Mouse (Mus musculus): ENCODE measurements around the gene Slc22a20.

Slc22a20 gene

DNA sequence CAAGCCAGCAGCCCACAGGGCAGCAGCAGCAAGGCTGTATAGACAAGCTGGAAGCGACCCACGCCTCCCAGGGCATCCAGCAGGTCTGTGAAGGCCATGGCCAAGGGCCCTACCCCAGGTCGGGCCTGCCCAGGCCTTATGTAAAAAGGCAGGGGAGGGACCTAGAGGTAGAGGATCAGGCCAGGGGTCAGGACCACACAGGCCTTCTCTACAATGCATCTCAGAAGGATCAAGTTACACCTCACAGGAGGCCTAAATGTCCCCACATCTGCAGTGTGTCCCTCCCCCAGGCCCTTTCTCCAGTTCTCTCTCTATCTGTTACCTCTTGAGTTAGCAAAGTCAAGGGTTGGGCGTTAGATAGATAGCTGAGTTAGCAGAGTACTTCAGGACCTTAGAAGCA lies at the start of gene Slc22a20:
TSS of gene Slc22a20 (minus strand) at position 101 of the 400 bp plus-strand sequence.
- no peak for DNase-seq

DNA sequence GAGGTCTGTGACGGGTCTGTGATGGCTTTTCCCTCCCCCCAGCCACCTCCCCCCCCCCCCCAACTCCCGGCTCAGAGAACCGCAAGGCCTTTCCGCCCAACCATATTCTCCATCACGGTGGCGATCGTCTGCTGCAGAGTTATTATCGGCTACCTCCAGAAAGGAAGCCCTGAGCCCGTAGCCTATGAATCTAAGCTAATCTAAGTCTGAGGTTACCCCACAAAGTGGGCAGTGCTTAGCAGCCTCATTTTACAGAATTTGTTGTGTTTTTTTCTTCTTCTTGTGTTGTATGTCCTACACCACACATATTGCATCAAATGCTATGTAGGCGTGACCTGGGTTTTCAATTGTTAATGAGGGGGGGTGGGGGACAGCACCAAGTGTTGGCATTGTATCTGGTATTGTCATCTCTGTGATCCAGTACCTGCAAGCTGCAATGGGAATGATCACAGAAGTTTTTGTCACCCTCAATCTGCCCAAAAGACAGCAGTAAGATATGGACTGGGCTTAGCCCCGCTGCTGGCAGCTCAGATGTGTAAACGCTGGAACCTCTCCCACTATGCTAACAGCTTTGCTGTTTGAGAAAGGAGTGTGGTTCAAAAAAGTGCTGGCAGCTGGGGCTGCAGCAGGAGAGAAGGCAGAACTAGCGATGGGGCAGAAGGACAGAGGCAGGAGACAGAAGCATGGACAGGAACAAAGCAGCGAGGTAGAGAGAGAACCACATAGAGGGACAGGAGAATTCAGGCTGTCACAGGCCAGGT lies 44.8 kb upstream of the Slc22a20 start:
- no peak for DNase-seq

DNA sequence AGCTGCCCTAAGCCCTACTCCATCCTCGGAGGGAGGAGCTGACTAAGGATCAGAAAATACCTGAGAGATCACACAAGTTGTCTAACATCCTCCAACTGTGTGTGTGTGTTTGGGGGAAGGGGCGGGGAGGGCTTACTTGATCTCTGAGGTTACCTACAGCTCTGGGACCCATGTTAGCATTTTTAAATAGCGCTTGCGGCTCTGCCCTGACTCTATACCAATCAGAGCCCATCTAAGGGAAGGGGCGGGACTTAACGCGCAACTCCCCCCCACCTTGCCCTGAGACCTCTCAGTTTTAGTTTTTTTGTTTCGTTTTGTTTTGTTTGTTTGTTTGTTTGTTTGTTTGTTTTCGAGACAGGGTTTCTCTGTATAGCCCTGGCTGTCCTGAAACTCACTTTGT lies 43.5 kb upstream of the Slc22a20 start:
- no peak for DNase-seq

DNA sequence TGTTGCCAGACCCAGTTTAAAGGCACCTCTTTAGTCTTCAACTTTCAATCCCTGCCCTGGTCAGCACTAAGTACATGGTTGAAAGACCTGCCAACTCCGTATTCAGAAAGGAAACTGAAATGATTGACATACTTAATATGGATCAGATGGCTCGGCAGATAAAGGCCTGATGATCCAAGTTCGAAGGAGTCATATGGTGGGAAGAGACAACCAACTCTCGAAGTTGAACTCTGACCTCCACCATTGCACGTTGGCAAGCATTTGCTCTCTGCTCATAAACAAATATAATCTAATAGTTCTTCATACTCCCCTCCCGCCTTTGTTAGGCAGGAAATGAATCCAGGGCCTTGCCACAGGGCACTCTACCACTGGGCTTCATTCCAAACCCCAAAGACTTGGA lies 43.0 kb upstream of the Slc22a20 start:
- no peak for DNase-seq

DNA sequence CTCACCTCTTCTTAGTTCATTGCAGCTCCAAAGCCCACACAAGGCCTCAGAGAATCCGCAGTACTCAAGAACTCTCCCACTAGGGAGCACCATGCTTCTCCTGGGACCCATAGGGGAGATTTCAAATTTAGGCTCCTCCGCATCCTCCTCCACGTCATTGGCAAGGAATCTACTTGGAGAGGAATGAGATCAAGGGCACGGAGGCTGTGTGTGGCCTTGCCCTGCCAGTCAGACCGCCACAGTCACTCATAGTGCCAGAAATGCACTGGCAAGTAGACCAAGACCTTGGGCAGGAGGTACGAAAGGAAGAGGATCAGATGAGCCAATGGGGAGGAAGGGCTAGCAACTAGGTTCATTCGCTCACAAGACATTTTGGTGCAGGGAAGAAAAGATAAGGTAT lies 38.0 kb upstream of the Slc22a20 start:
- DNase-seq: no peak

DNA sequence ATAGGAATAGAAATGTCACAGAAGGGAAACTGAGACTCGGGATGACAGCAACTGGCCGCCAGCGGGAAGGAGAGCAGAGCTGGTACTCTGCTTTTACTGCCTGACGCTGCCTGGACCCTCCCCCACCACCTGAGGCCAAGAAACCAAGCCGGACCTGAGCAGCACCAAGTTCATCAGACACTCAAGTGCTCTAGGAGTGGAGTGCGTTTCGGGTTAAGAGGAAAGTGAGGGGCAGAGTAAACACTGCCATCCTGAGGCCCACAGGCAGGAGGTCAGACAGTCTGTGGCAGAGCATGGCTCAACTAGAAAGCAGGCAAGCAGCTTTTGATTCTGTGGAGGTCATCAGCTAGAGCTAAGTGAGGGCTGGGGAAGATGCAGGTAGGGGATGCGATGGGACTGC lies 37.1 kb upstream of the Slc22a20 start:
- DNase-seq: no peak

DNA sequence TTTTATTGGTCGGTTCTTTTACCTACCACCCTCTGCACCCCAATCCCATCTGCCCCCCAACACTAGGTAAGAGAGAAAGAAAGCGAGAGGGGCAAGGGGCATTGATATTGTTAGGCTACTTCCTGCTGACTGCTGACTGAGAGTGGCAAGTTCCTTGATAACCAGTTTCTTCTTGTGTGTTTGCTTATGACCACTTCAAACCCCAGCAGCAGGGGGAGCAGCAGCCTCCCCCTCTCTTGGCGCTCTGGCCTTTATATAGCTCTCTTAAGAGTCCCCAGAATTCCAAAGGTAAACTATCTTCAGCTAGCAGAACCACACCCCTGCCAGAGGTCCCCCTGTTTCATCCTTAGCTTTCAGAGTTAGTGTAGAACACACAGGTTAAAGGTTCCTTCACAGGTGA lies 34.3 kb upstream of the Slc22a20 start:
- DNase-seq: no peak

DNA sequence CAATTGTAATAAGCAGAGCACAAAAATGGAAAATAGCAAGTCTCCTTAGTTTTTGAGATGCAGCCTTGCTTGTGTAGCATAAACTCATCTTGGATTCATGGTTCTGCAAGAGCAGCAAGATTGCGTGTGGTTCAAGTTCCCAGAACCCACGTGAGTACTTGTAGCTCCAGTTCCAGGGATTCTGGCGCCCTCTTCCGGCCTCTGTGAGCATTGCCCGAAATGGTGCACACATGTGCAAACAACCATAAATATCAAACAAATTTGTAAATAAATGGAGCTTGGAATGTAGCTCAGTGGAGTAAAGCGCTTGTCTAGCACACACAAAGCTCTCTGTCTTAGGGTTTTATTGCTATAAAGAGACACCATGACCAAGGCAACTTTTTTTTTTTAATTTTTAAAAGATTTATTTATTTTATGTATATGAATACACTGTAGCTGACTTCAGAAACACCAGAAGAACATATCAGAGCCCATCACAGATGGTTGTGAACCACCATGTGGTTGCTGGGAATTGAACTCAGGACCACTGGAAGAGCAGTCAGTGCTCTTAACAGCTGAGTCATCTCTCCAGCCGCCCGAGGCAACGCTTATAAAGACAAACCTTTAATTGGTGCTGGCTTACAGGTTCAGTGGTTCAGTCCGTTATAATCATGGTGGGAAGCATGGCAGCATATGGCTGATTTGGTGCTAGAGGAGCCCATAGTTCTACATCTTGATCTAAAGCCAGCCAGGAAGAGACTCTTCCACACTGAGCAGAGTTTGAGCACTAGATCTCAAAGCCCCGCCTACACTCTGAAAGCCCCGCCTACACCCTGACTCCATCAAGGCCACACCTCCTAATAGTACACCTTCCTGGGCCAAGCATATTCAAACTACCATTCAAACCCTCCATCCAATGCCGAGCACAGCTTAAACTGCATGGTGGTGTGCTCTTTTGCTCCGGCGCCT lies 32.5 kb upstream of the Slc22a20 start:
- DNase-seq: peak; percentile 88

DNA sequence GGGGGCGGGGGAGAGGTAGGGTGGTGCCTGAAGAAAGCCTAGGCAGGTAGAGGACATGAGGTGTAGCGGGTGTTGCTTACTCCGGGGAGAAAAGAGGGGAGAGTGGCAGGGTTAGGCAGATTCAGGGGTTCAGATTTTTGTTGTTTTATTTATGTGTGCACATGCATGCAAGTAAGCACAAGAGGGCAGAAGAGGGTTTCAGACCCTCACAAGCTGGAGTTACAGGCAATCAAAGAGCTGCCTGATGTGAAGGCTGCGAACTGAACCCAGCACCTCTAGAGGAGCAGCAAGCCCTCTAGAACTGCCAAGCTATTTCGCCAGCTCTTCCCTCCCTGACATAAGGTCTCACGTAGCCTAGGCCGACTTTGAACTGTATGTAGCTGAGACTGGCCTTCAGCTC lies 30.6 kb upstream of the Slc22a20 start:
- DNase-seq: peak; percentile 15

DNA sequence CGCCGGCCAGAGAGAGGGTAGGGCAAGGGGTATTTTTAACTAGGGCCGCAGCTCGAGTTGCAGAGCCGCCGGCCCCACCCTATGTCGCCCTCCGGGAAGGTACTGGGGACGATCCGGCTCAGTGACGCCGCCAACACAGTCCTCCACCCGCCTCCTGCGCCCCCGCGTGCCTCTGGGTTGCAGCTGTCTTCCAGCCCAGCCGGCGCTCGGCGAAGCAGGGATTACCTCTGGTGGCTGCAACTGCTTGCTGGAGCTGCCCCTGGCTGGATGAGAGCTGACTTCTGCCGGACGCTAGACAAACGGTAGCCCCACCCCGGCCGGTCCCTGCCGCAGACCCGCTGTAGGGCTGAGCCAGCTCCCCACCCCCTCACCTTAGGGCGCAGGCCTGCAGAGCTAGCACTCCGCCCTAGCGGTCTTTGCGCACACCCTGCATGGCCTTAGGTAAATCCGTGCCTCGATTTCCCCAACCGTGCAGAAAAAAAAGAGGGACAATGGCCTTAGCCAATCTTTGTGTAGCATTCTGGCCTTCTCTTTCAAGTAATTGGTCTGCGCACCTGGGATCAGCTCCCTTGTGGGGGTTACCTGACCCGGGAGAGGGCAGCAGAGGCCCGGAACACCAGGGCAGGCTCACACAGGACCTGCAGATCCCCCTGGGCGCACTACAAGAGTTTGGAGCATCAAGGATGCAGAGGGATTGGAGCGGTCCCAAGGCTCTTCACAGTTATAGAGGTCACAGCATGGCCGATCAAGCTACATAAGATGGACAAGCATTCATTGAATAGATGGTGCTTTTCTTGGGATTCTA lies 29.8 kb upstream of the Slc22a20 start, which contains the start of gene Capn1:
TSS of gene Capn1 (minus strand) at position 387 of the 805 bp plus-strand sequence.
- peak; percentile 60 for DNase-seq

DNA sequence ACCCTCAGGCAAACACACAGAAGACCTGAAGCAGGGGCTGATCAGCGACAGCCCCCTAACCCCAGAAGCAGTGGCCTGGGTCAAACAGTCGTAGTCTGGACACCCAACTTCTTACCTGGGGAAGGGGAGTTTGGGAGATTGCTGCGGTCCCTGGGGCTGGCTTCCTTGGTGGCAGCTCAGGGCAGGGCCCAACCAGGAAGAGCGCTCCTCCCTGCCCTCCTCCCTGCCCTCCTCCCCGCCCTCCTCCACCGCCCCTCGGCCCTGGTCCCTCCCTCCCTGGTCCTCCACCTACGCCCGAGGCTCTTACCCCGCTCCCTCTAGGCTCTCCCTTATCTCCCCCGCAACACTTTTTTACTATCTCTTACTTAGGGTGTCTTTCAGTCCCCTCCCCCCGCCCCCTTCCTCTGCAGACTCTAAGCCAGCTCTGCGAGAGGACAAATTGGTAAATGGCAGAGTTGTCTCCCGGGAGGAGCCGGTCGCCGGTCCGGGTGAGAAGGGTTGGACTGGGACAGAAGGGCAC lies 29.1 kb upstream of the Slc22a20 start:
- DNase-seq: peak; percentile 40

DNA sequence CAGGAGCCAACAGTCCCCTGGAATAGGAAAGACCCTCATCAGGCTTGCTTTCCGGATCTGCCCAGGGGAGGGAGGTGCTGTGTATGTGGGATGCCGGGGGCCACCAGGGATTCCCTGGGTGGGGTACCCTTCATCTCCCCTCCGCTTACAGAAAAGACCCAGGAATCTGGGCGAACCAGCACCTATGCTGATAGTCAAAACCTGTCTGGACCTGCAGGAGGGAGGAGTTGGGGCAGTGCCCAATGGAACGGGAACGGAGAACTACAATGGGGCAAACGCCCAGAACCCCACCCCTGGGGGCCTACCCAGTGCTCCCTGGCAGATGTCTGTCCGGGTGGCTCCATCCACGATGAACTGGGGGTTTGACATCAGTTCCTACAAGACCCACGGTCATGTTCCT lies 27.7 kb upstream of the Slc22a20 start:
- DNase-seq: no peak

DNA sequence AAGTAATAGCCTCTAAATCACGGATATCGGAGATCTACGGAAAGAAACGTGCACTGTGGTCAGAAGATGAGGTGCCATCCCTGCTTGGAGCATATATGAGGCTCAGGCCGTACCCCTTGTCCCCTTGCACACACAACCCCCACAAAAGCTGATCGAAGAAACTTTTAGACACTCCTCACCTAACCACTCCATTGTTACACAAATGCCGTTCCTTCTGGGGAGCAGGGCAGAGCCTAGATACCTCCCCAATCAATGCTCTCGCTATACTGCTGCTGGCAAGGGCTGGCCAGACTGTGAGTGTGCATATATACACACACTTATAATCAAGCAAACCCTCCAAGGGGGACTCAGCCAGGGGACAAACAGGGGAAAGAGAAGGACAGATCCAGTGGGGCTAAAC lies 23.2 kb upstream of the Slc22a20 start:
- no peak for DNase-seq

DNA sequence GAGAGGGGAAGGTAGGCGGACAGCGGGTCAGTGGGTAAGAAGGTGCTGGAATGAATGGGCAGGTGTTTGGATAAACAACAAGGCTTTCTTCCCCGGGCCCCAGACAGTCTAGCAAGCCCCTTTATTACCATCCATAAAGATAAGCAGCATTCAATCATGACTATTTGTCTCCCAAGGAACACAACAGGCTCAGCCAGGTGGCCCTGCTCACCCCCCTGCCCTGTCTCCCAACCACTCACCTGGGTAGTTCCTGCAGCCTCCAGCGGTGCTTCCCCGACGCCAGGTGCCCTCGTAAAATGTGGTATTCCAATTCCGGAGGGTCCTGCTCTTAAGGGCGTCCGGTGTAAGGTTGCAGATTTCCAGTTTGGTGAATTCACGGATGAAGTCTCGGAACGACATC lies 21.1 kb upstream of the Slc22a20 start:
- no peak for DNase-seq

DNA sequence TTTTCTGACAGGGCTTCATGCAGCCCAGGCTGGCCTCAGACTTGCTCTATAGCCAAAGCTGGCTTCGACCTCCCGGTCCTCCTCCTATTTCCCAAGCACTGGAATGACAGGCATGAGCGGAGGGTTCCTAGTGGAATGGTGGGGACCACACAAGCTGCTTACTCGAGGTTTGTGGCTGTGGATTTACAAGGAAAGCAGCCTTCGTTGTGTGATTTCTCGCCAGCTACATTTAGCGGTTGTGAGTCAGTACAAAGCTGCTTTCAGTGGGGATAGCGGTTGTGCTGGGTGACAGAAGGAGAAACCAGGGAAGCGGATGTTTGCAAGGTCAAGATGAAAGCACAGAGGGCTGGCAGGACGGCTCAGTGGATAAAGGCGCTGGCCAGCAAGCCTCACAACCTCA lies 19.6 kb upstream of the Slc22a20 start:
- DNase-seq: no peak

DNA sequence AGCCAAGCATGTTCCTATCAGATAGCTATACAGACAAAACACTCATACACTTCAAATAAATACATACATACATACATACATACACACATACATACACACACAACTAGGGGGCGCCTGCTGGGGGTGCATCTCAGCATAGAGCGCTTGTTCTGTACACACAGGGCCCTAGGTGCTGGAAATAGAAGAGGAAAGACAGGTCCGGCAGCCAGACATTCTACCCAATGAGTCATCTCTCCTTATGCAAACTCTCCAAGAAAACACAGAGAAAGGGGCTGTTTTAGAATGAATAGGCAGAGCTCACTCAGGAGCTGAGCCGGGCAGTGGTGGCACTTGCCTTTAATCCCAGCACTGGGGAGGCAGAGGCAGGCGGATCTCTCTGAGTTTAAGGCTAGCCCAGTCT lies 14.0 kb upstream of the Slc22a20 start:
- DNase-seq: no peak

DNA sequence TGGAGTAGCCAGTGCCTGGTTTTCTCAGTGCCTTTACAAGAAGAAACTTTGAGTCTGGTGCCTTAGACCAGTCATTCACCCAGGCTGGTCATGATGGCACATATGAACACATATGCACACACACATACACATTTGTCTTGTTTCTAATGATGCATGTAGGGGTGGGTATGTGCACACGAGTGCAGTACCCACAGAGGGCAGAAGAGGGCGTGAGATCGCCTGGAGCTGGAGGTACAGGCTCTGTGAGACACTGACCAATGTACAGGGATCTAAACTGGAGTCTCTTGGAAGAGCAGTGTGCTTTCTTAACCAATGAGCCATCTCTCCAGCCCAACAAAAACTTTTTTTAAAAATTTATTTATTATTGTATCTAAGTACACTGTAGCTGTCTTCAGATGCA lies 12.2 kb upstream of the Slc22a20 start:
- no peak for DNase-seq

DNA sequence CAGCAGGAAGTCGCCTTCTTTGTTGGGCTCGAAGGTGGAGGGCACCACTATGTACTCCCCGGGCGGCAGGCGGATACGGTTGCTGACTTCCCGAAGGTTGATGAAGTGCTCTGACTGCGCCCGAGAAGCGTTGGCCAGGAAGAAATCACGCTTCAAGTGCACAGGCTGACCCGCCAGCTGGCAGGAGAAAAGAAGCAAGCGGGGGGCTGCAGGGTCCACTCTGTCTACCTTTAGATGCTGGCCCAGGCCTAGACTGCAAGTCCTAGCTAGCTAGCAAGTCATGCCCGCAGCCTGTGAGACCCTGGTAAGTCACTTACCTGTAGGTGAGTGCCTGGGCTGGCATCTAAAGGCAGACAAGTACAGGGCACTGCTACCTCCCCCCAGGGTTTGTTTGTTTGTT lies 8.8 kb upstream of the Slc22a20 start:
- DNase-seq: no peak

DNA sequence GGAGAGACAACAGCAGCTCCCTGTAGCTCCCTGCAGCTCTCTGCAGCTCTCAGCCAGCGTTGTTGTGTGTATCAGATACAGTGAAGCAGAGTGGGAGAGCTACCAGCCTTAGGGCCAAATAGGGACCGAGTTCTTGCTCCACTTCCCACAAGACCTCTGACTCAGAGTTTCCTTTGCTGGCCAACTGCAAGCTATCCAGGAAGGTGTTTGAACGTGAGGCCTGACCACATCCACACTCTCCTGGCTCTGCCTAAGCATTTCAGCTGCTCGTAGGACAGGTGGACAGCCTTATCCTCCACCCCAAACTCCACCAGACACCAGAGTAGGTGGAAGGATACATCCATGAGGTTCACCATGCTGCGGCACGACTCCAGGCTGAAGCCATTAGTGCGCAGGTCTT lies 6.1 kb upstream of the Slc22a20 start:
- DNase-seq: no peak

DNA sequence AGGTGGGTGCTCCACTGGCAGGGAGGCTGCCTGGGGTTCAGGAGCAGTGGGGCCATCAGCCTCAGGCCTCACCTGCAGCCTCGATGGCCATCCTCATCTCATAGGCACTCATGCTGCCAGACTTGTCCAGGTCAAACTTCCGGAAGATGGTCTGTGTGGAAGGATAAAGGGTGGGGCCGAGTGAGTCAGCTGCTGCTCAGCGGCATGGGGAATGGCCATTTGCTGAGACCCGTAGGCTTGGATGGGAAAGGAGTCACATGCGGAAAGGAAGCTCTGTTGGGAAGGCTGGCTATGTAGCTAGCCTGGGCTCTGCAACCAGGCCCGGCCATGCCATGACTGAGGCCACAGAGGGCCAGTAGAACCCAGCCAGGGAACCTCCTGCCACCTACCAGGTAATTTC lies 5.5 kb upstream of the Slc22a20 start:
- no peak for DNase-seq

DNA sequence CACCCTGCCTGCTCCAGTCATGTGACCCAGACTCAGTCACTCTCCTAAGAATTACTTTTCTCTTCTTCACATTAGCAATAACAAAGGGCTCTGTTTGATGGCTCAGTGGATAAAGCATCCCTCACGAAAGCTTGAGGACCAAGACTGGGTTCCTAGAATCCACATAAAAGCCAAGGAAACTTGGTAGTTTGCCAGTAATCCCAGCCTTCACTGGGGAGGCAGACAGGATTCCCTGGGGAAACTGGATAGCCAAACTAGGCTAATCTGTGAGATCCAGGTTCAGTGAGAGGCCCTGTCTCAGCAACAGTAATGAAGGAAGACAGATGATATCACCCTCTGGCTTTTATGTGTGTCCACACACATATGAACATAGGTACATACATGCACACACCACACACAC lies 5.0 kb upstream of the Slc22a20 start:
- no peak for DNase-seq

DNA sequence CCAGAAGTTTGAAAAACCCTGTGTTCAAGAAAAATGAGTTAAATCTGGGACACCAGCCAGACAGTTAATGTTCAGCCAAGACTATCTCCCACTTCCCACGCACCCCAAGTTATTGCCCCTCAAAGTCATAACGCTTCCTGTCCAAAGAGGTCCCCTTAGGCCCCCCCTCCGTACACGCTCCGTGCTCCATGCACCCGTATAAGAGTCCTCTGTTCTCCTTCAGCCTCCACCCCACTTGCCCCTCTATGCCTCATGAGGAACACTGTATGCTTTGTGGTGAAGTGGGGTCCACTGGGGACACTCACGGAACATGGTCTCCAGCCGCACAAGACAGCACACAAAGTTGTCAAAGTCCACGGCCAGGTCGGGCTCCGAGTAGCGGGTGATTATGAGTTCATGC lies 4.1 kb upstream of the Slc22a20 start:
- no peak for DNase-seq

DNA sequence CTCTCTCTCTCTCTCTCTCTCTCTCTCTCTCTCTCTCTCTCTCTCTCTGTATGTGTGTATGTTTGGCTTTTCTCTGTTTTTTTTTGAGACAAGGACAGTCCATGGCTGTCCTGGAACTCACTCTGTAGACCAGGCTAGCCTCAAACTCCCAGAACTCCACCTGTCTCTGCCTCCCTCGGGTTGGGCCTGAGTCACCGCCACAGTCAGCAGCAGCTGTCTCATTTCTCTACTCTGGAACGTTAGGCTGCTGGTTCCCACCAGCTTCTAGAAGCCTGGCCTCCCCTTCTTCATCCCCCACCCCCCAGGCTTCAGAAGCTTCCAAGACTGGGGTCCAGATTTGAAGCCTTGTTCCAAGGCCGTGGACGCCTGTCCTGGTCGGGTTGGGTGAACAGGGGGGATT lies 3.6 kb upstream of the Slc22a20 start:
- no peak for DNase-seq

Measured in cerebellum, adult 8-10 months (tissue).